Comparison of ENCODE assay signal across 7 mouse cellular contexts in genomic region chrX:75514179-75514972, GRCm38 (mm10). TPM values are rescaled to one million over a fixed set of nuclear protein-coding genes. Genes with fewer than 3 reads are reported as not detected.
DNase-seq lines count a peak whose midpoint lies in the region; ATAC-seq lines count a peak whose summit lies in the region.

Gene Vbp1 (plus strand): TSS chrX:75514299.

- peak within 1 kb of the TSS; percentile 61 for H3K9ac ChIP-seq in intestine, embryonic 16.5 days (ENCODE audit: low read depth, low read length)
- peak within 1 kb of the TSS; percentile 73 for H3K9ac ChIP-seq in midbrain, embryonic 11.5 days (ENCODE audit: low read length)

- peak; percentile 87 for DNase-seq in adrenal gland, adult 8-10 months
- DNase-seq in embryo, embryonic 9.5 days (ENCODE audit: extremely low spot score), result peak; percentile 77
- peak; percentile 43 to 77 for DNase-seq in gastrocnemius, postnatal 4 days (ENCODE audit: low spot score in 2 of 2)
- DNase-seq in left cerebral cortex, postnatal 36 days (ENCODE audit: low spot score in 2 of 2), result peak; percentile 78 to 87
- DNase-seq in midbrain, embryonic 11.5 days (ENCODE audit: low spot score, missing footprints), result peak; percentile 95
- peak; percentile 86 for DNase-seq in skeletal muscle tissue, adult 2 months (ENCODE audit: low read depth, low spot score)

- intact Hi-C loops in left cerebral cortex, postnatal 36 days (cut with DNase I), result no loop called here

- H3K4me3 ChIP-seq in intestine, embryonic 16.5 days (ENCODE audit: low read length), result peak within 1 kb of the TSS; percentile 61
- H3K4me3 ChIP-seq in midbrain, embryonic 11.5 days (ENCODE audit: low read depth, low read length), result peak within 1 kb of the TSS; percentile 51

- no peaks in the 10 kb centered on the region for H3K36me3 ChIP-seq in intestine, embryonic 16.5 days (ENCODE audit: control insufficient read depth, insufficient read depth, low read length)
- no peaks in the 10 kb centered on the region for H3K36me3 ChIP-seq in midbrain, embryonic 11.5 days (ENCODE audit: control insufficient read depth, insufficient read depth, low read length)

- no peaks in the 10 kb centered on the region for H3K9me3 ChIP-seq in intestine, embryonic 16.5 days (ENCODE audit: control insufficient read depth, low read length)
- no peaks in the 10 kb centered on the region for H3K9me3 ChIP-seq in midbrain, embryonic 11.5 days (ENCODE audit: control insufficient read depth, low read length)

- ATAC-seq in intestine, embryonic 16.5 days, result peak; percentile 100
- peak; percentile 99 for ATAC-seq in midbrain, embryonic 11.5 days (ENCODE audit: low FRiP score)

- no peaks in the 10 kb centered on the region for H3K27me3 ChIP-seq in intestine, embryonic 16.5 days (replicated peaks; ENCODE audit: control insufficient read depth, insufficient read depth, low read length)
- H3K27me3 ChIP-seq in midbrain, embryonic 11.5 days (ENCODE audit: control insufficient read depth, insufficient read depth, low read length), result no peaks in the 10 kb centered on the region

- WGBS in intestine, embryonic 16.5 days, result 12% methylated on average over 37 of the region's 37 CpGs
- 13% methylated on average over 37 of the region's 37 CpGs for WGBS in midbrain, embryonic 11.5 days

- H3K4me1 ChIP-seq in intestine, embryonic 16.5 days (ENCODE audit: control insufficient read depth, insufficient read depth, low read length), result no peaks in the 10 kb centered on the region
- H3K4me1 ChIP-seq in midbrain, embryonic 11.5 days (ENCODE audit: control insufficient read depth, insufficient read depth, low read length), result no peaks in the 10 kb centered on the region

- peak within 1 kb of the TSS; percentile 94 for H3K27ac ChIP-seq in intestine, embryonic 16.5 days (ENCODE audit: low read length)
- H3K27ac ChIP-seq in midbrain, embryonic 11.5 days (ENCODE audit: low read depth, low read length), result peak within 1 kb of the TSS; percentile 86

- 0 out of 2 replicates have a peak within 1 kb of the TSS, but pooled peaks have one; percentile 17 for H3K4me2 ChIP-seq in intestine, embryonic 16.5 days (ENCODE audit: low read depth, low read length)
- peak within 1 kb of the TSS; percentile 33; the same call in 1 of the 2 replicates for H3K4me2 ChIP-seq in midbrain, embryonic 11.5 days

RNA-seq across cellular contexts. Expression of gene Vbp1, which starts in this region (rescaled TPM):
- 10 to 100 TPM; 41.8 to 62.4 (median 52.3) TPM for total RNA-seq in adrenal gland, adult 8-10 months (2022)
- 10 to 100 TPM; 49.1 to 50.5 TPM for total RNA-seq in gastrocnemius, postnatal 4 days (2021)
- polyA plus RNA-seq in intestine, embryonic 16.5 days (2015; fragmentation: Nextera tagmentation; extraction: Ambion mirVana), result 125 and 127 TPM in 2 replicates
- 10 to 100 TPM; 65.1 to 66.7 TPM for total RNA-seq in left cerebral cortex, postnatal 36 days (2021)
- 292 and 312 TPM in 2 replicates for polyA plus RNA-seq in midbrain, embryonic 11.5 days (2014; fragmentation: Nextera tagmentation; extraction: Ambion mirVana)

Comparison
In these comparisons a context has a peak if more than half of its experiments do, and no peak if none do; other contexts are left out.
1. Peak in every context shown above with its lines: DNase-seq, ATAC-seq, H3K4me3 ChIP-seq and H3K27ac ChIP-seq.